Mouse (Mus musculus): ENCODE data around the gene Crp.

Crp gene

GRCm38 (mm10) chr1:172711962-172712361 is 14.1 kb downstream of the Crp start:
- DNase-seq (ENCODE audit: low spot score in 2 of 2), result no peak

DNA sequence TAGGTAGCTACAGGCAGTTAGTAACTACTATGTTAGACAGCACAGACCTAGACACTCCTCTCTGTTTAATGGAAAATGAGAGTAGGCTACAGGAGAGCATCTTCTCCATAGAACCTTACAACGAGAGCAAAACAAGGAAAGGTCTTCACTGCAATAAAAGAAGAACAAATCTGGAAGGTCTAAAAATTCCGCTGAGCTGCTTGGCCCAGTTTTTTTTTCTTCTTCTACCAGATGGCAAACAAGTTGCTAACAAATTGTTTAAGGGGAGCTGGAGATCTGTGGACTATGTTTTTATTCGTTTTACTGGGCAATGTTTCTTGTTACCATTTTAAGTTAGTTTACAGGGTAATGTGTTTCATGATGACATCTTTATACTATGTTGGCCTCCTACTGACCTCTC is 53.4 kb downstream of the Crp start:
- no peak for DNase-seq (ENCODE audit: low spot score in 2 of 2)

GRCm38 (mm10) chr1:172755151-172755550 is 57.3 kb downstream of the Crp start:
- DNase-seq (ENCODE audit: low spot score in 2 of 2), result no peak

GRCm38 (mm10) chr1:172759525-172759924 is 61.7 kb downstream of the Crp start:
- no peak for DNase-seq (ENCODE audit: low spot score in 2 of 2)

DNA sequence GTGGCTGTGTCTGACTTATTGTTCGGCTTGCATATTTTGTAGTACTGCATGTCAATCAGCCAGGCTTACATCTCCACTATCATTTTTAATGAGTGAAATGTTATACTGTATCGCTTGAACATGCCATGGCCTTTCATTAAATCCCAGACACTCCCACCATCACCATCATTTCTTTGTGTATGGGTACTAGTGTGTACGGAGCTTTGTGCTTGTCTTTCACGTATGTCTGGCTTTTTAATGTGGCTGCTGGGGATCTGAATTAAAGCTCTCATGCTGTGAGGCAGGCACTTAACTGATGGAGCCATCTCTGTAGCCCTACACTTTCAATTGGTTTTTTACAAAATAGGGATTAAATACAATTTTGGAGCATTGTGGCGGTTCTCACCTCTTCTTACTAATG is 81.3 kb downstream of the Crp start:
- DNase-seq (ENCODE audit: low spot score in 2 of 2), result no peak

GRCm38 (mm10) chr1:172785322-172785721 is 87.5 kb downstream of the Crp start:
- DNase-seq (ENCODE audit: low spot score in 2 of 2), result no peak

DNA sequence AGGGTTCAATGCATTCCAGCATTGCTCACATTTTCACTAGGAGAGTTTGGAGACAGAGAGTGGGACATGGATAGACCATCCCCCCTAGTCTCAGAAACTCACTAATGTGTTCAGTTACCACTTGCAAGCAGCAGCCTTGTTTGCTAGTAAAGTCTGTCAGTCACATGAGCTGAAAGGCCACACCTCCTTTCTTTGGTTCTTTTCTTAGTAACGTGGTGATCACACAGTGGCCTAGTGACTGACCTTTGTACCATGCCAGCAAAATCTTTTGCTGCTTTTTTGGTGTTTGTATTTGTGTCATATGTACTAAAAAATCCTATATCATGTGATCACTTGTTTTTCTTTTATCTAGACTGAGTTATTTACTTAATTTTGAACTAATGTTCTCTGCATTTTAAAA is 88.0 kb downstream of the Crp start:
- DNase-seq (ENCODE audit: low spot score in 2 of 2), result no peak

- no peak for DNase-seq (ENCODE audit: low spot score in 2 of 2)
Observed at GRCm38 (mm10) chr1:172828975-172829374, 131.1 kb downstream of the Crp start.

GRCm38 (mm10) chr1:172847044-172847761 is 149.3 kb downstream of the Crp start:
- no peak for DNase-seq (ENCODE audit: low spot score in 2 of 2)

- DNase-seq (ENCODE audit: low spot score in 2 of 2), result no peak
Observed at GRCm38 (mm10) chr1:172848171-172848570, 150.3 kb downstream of the Crp start.

DNA sequence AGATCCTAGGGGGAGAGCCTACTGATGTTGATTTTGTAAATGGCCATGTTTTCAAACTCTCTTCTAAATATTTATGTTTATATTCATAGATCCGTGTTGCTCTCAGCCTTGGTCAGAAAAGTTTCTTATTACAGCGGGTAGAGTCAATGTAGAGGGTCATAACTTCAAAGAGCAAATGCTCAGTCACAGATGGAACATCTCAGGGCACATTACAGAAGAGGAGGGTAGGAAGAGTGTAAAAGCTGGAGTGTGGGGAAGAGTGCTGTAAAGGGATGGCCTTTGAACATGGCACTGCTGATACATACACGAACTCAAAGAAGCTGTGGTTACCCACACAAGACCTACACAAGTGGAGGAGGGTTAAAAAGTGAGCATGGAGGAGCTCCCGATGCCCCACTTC is 177.4 kb downstream of the Crp start:
- no peak for DNase-seq (ENCODE audit: low spot score in 2 of 2)

- DNase-seq (ENCODE audit: low spot score in 2 of 2), result no peak
Observed at GRCm38 (mm10) chr1:172876675-172877074, 178.8 kb downstream of the Crp start.
